13 mouse cellular contexts compared by ENCODE assay signal in the genomic region with DNA sequence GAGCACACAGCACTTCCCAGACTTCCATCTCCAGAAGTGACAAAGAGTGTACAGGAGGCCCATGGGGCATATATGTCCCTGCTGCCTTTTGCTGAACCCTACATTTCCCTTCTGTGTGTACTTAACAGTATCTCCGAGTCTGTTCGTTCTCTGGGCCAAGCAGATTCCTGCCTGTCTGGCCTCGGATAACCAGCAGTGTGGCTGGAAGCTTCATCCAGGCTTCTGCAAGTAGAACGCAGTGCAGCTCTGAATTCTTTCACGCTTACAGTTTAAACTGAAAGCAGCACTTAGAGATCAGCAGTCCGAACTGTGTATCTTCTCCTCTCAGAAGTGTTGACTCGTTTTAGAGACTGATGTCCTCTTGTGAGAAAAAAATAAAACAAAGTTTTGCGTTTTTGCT. TPM values are rescaled to one million over a fixed set of nuclear protein-coding genes. Genes with fewer than 3 reads are reported as not detected.
A peak's percentile ranks its signal among the peaks of the same experiment; 100 is the strongest.
DNase-seq lines count a peak whose midpoint lies in the region; ATAC-seq and TF ChIP-seq lines count a peak whose summit lies in the region.
"Had no signal": no experiment of that assay in that cellular context is flagged by ENCODE, and none has a peak within 500 bp of the region (broad histone marks: within the 10 kb centered on the region; RNA-seq: fewer than 3 reads in every experiment).

No protein-coding gene starts in this region.

- TF ChIP-seq CTCF in kidney, postnatal 0 days (IDR thresholded peaks at IDR 0.05; ENCODE audit: low read depth) = no peak
- no peak for TF ChIP-seq CTCF in forebrain, postnatal 0 days (IDR thresholded peaks at IDR 0.05; ENCODE audit: low read depth)

- peak; percentile 13 for DNase-seq in kidney, postnatal 0 days (ENCODE audit: low spot score)
- no peak for DNase-seq in kidney, adult 18-20 months
- peak; percentile 19 to 28 for DNase-seq in heart, adult 9 months (ENCODE audit: low spot score in 2 of 2)
- DNase-seq in heart, postnatal 14 days = peak; percentile 21 to 48
- peak; percentile 25 for DNase-seq in ovary, postnatal 14 days (ENCODE audit: low spot score)
- DNase-seq in cerebellum, adult 11 months = no peak
- no peak for DNase-seq in forebrain, postnatal 0 days
- no peak for DNase-seq in layer of hippocampus, adult 8-10 months (ENCODE audit: low spot score in 2 of 2)
- DNase-seq: thymus, adult 2 months had no signal

- intact Hi-C loops in heart, postnatal 14 days (cut with DNase I) = loop anchor here (5.0 kb wide), 1 partner anchor 111 kb away; no protein-coding TSS in a partner anchor

- H3K4me2 ChIP-seq in kidney, postnatal 0 days (ENCODE audit: low read length) = no peak overlapping the region
- no peak overlapping the region for H3K4me2 ChIP-seq in forebrain, postnatal 0 days (ENCODE audit: low read depth)
- H3K4me2 ChIP-seq: hindbrain, embryonic 13.5 days; liver, embryonic 15.5 days had no signal

- 47% methylated on average over 8 of the region's 8 CpGs for WGBS in kidney, postnatal 0 days
- WGBS in forebrain, postnatal 0 days = 66% methylated on average over 8 of the region's 8 CpGs

- no peaks in the 10 kb centered on the region for H3K27me3 ChIP-seq in kidney, postnatal 0 days (ENCODE audit: insufficient read depth, low read length)
- H3K27me3 ChIP-seq in forebrain, postnatal 0 days (ENCODE audit: insufficient read depth, low read length) = no peaks in the 10 kb centered on the region
- H3K27me3 ChIP-seq: hindbrain, embryonic 13.5 days; liver, embryonic 15.5 days had no signal

- no peaks in the 10 kb centered on the region for H3K36me3 ChIP-seq in kidney, postnatal 0 days (ENCODE audit: insufficient read depth, low read length)
- no peaks in the 10 kb centered on the region for H3K36me3 ChIP-seq in forebrain, postnatal 0 days (ENCODE audit: insufficient read depth)
- H3K36me3 ChIP-seq: embryonic facial prominence, embryonic 10.5 days; hindbrain, embryonic 13.5 days; liver, embryonic 15.5 days had no signal

- no peak overlapping the region for H3K9ac ChIP-seq in kidney, postnatal 0 days (ENCODE audit: low read depth, low read length)
- H3K9ac ChIP-seq in forebrain, postnatal 0 days = no peak overlapping the region
- H3K9ac ChIP-seq: hindbrain, embryonic 13.5 days; liver, embryonic 15.5 days had no signal

- no peak overlapping the region; the same call in 1 of the 2 replicates for H3K27ac ChIP-seq in kidney, postnatal 0 days
- H3K27ac ChIP-seq in forebrain, postnatal 0 days (ENCODE audit: low read depth, low read length) = no peak overlapping the region
- H3K27ac ChIP-seq: embryonic facial prominence, embryonic 10.5 days; hindbrain, embryonic 13.5 days; liver, embryonic 15.5 days had no signal

- H3K9me3 ChIP-seq in kidney, postnatal 0 days (replicated peaks; ENCODE audit: low read length) = no peaks in the 10 kb centered on the region
- H3K9me3 ChIP-seq in forebrain, postnatal 0 days (ENCODE audit: low read length) = no peaks in the 10 kb centered on the region
- H3K9me3 ChIP-seq: embryonic facial prominence, embryonic 10.5 days; hindbrain, embryonic 13.5 days; liver, embryonic 15.5 days had no signal

- no peaks in the 10 kb centered on the region for H3K4me1 ChIP-seq in kidney, postnatal 0 days (replicated peaks; ENCODE audit: insufficient read depth, low read length)
- no peaks in the 10 kb centered on the region for H3K4me1 ChIP-seq in forebrain, postnatal 0 days (ENCODE audit: insufficient read depth)
- H3K4me1 ChIP-seq: hindbrain, embryonic 13.5 days; liver, embryonic 15.5 days had no signal

- H3K4me3 ChIP-seq in kidney, postnatal 0 days (replicated peaks; ENCODE audit: low read depth, low read length) = no peak overlapping the region
- no peak overlapping the region for H3K4me3 ChIP-seq in forebrain, postnatal 0 days (ENCODE audit: low read depth, low read length)
- H3K4me3 ChIP-seq: embryonic facial prominence, embryonic 10.5 days; hindbrain, embryonic 13.5 days; liver, embryonic 15.5 days had no signal

- ATAC-seq in kidney, postnatal 0 days (replicated peaks; ENCODE audit: low FRiP score, low read depth) = no peak
- ATAC-seq in forebrain, postnatal 0 days = no peak
- ATAC-seq: forebrain, embryonic 16.5 days had no signal

RNA-seq across cellular contexts. Expression of a gene that starts 7.7 kb away (rescaled TPM):
- 6.9 and 7.1 TPM in 2 replicates for polyA plus RNA-seq in kidney, postnatal 0 days (2015; fragmentation: Nextera tagmentation; extraction: Ambion mirVana)
- 1 to 10 TPM; 3.1 to 3.3 TPM for total RNA-seq in heart, postnatal 14 days (2021)
- 4.5 and 4.8 TPM in 2 replicates for total RNA-seq in forebrain, postnatal 0 days (2014; rRNA removed)
- 2.9 and 3.8 TPM in 2 replicates for polyA plus RNA-seq in forebrain, postnatal 0 days (2015; fragmentation: Nextera tagmentation; extraction: Ambion mirVana)
- total RNA-seq in layer of hippocampus, adult 8-10 months (2022) = 1 to 10 TPM; 6.6 to 8.8 (median 7.4) TPM

Comparison
In these comparisons a context has a peak if more than half of its experiments do, and no peak if none do; other contexts are left out.
1. DNase-seq: peak in kidney, postnatal 0 days (single experiment), heart, adult 9 months (2 of 2), heart, postnatal 14 days (2 of 2) and ovary, postnatal 14 days (single experiment); none in kidney, adult 18-20 months (single experiment), cerebellum, adult 11 months (single experiment), forebrain, postnatal 0 days (single experiment) and layer of hippocampus, adult 8-10 months (0 of 2).